Mouse (Mus musculus) left cerebral cortex, adult 9 months (tissue): ENCODE data around the gene Tesk2.
A peak's percentile ranks its signal among the peaks of the same experiment; 100 is the strongest.
"Not testable (repeated sequence)": the region's sequence is repeated elsewhere in the genome, so short reads cannot be mapped to it uniquely, and the experiment has no call there.

Source experiments
- DNase-seq, 2 experiments: peaks; one replicate each; pipeline ENCODE4 v3.0.0; 2022; ENCODE audit warnings: low spot score in 2 of 2

Tesk2 gene

GRCm38 (mm10) chr4:116720343-116721097 is at the start of gene Tesk2:
TSS of gene Tesk2 (plus strand) at chr4:116720948.
- peak; percentile 92 to 97 for DNase-seq

- DNase-seq, result no peak
Measured at GRCm38 (mm10) chr4:116672785-116673184, 48.0 kb upstream of the Tesk2 start.

- not testable (repeated sequence) for DNase-seq
Measured at GRCm38 (mm10) chr4:116674761-116675160, 46.0 kb upstream of the Tesk2 start.

- DNase-seq, result no peak
Measured at GRCm38 (mm10) chr4:116676027-116676426, 44.7 kb upstream of the Tesk2 start.

- DNase-seq, result no peak
Measured at GRCm38 (mm10) chr4:116677808-116678207, 42.9 kb upstream of the Tesk2 start.

- DNase-seq, result no peak
Measured at GRCm38 (mm10) chr4:116679141-116679540, 41.6 kb upstream of the Tesk2 start.

- not testable (repeated sequence) for DNase-seq
Measured at GRCm38 (mm10) chr4:116680521-116680920, 40.2 kb upstream of the Tesk2 start.

- no peak for DNase-seq
Measured at GRCm38 (mm10) chr4:116683957-116684356, 36.8 kb upstream of the Tesk2 start.

- DNase-seq, result no peak
Measured at GRCm38 (mm10) chr4:116684665-116685064, 36.1 kb upstream of the Tesk2 start.

- peak; percentile 76 to 92 for DNase-seq
Measured at GRCm38 (mm10) chr4:116685402-116686061, 35.2 kb upstream of the Tesk2 start, which contains the start of gene Prdx1. TSS of gene Prdx1 (plus strand) at chr4:116685544.

GRCm38 (mm10) chr4:116687041-116687440 is 33.7 kb upstream of the Tesk2 start:
- DNase-seq, result no peak

GRCm38 (mm10) chr4:116689309-116689876 is 31.4 kb upstream of the Tesk2 start:
- no peak for DNase-seq

GRCm38 (mm10) chr4:116692146-116692545 is 28.6 kb upstream of the Tesk2 start:
- no peak for DNase-seq

GRCm38 (mm10) chr4:116693785-116694184 is 27.0 kb upstream of the Tesk2 start:
- DNase-seq, result no peak

GRCm38 (mm10) chr4:116698693-116699342 is 21.9 kb upstream of the Tesk2 start:
- no peak for DNase-seq

- no peak for DNase-seq
Measured at GRCm38 (mm10) chr4:116700964-116701363, 19.8 kb upstream of the Tesk2 start.

GRCm38 (mm10) chr4:116703804-116704203 is 16.9 kb upstream of the Tesk2 start:
- peak in 1 of 2 experiments; percentile 66 for DNase-seq

GRCm38 (mm10) chr4:116707666-116708065 is 13.1 kb upstream of the Tesk2 start:
- peak in 1 of 2 experiments; percentile 47 for DNase-seq

- DNase-seq, result peak; percentile 97 to 98
Measured at GRCm38 (mm10) chr4:116708201-116708764, 12.5 kb upstream of the Tesk2 start, which contains the start of the genes Mmachc and Ccdc163. TSS of gene Mmachc (minus strand) at chr4:116708406. TSS of gene Ccdc163 (plus strand) at chr4:116708509.

- no peak for DNase-seq
Measured at GRCm38 (mm10) chr4:116708791-116709390, 11.9 kb upstream of the Tesk2 start.

GRCm38 (mm10) chr4:116710154-116710553 is 10.6 kb upstream of the Tesk2 start:
- DNase-seq, result no peak
